Mouse (Mus musculus) lung, embryonic 16.5 days (tissue): ENCODE data around the gene Hes6. TPM values are rescaled to one million over a fixed set of nuclear protein-coding genes. Genes with fewer than 3 reads are reported as not detected.

ENCODE experiments used
- ATAC-seq: fragments of 200-750 bp; cut with Nextera tagmentation; 2 replicates; pipeline ENCODE4 v1.8.0; 2017; ENCODE audit warnings: low read depth, mild to moderate bottlenecking, moderate library complexity
- H3K27ac ChIP-seq: fragments of 300-500 bp; sonication (generic); 2 replicates; pipeline ENCODE4 v1.5.1; 2014; ENCODE audit warnings: mild to moderate bottlenecking, control low read depth, low read length
- H3K27me3 ChIP-seq: fragments of 300-500 bp; sonication (generic); 2 replicates; pipeline ENCODE4 v1.6.1; 2014; ENCODE audit warnings: low read depth, low read length, mixed read lengths; ENCODE audit not compliant: control insufficient read depth, insufficient read depth
- H3K36me3 ChIP-seq: fragments of 300-500 bp; sonication (generic); 2 replicates; pipeline ENCODE4 v1.6.1; 2014; ENCODE audit warnings: low read length; ENCODE audit not compliant: control insufficient read depth, insufficient read depth
- H3K4me1 ChIP-seq: fragments of 300-500 bp; sonication (generic); replicated peaks from 2 replicates; pipeline ENCODE4 v1.6.1; 2014; ENCODE audit warnings: low read length, mixed read lengths; ENCODE audit not compliant: control insufficient read depth, insufficient read depth
- H3K4me2 ChIP-seq: fragments of 300-500 bp; sonication (generic); 2 replicates; pipeline ENCODE4 v1.6.1; 2014; ENCODE audit warnings: low read depth, low read length, control low read depth
- H3K4me3 ChIP-seq: fragments of 300-500 bp; sonication (generic); 2 replicates; pipeline ENCODE4 v1.5.1; 2014; ENCODE audit warnings: mild to moderate bottlenecking, low read length, control low read depth
- H3K9ac ChIP-seq: fragments of 300-500 bp; sonication (generic); 2 replicates; pipeline ENCODE4 v1.6.1; 2014; ENCODE audit warnings: low read length, control low read depth
- H3K9me3 ChIP-seq: fragments of 300-500 bp; sonication (generic); 2 replicates; pipeline ENCODE4 v1.6.1; 2016; ENCODE audit warnings: low read length; ENCODE audit not compliant: control insufficient read depth
- WGBS: fragments of 180-500 bp; shearing (Covaris S2); extraction: QIAGEN DNeasy Blood & Tissue Kit; methylation state at CpG from one replicate; pipeline ENCODE4 v1.1.7; 2014; 5-methylcytosine and 5-hydroxymethylcytosine counted together
- polyA plus RNA-seq: library from polyadenylated mRNA; unstranded; fragments of >200 nt; fragmentation: Nextera tagmentation; extraction: Ambion mirVana; gene quantifications from 2 replicates; pipeline ENCODE4 v1.2.1, GENCODE M21; 2015

Gene Hes6
- polyA plus RNA-seq, 1 experiment from 2014 or later, result 73.2 TPM

- no peak for ATAC-seq
- Histone ChIP-seq H3K4me2 (peak overlapping the region; percentile 99; the same call in 1 of the 2 replicates), H3K36me3 (peaks cover 14% of the 10 kb centered on the region), H3K9me3 (no peaks in the 10 kb centered on the region), H3K4me1 (peaks cover 34% of the 10 kb centered on the region), H3K9ac (peak overlapping the region; percentile 69), H3K27me3 (no peaks in the 10 kb centered on the region), H3K4me3 (no peak overlapping the region), H3K27ac (peak overlapping the region; percentile 95)
- WGBS, result 44% methylated on average over 4 of the region's 4 CpGs
These were observed 1.1 kb upstream of the Hes6 start for GRCm38 (mm10) chr1:91414903-91415302.

DNA sequence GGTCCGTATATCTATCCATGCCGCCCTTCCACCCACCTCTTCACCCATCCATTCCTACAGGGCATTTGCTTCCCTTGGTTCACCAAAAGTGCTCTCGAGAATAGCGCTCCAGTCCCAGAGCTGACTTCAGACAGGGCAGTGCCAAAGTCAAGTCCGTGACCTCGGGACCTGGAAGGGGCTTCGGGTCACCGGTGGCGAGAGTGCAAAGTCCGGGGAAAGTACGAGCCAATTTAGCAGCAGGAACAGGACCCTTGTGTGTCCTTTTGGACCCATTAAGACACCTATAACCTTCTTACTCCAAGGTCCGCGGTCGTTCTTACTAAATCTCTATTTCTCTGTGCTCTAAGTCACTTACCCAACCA is 321 bp downstream of the Hes6 start:
- Histone ChIP-seq H3K4me3 (peak overlapping the region; percentile 87), H3K4me2 (peak overlapping the region; percentile 99), H3K9me3 (no peaks in the 10 kb centered on the region), H3K4me1 (peaks cover 34% of the 10 kb centered on the region), H3K27ac (peak overlapping the region; percentile 95), H3K27me3 (no peaks in the 10 kb centered on the region), H3K9ac (peak overlapping the region; percentile 69), H3K36me3 (peaks cover 9% of the 10 kb centered on the region)
- under 1% methylated on average over 14 of the region's 14 CpGs for WGBS
- no peak for ATAC-seq

DNA sequence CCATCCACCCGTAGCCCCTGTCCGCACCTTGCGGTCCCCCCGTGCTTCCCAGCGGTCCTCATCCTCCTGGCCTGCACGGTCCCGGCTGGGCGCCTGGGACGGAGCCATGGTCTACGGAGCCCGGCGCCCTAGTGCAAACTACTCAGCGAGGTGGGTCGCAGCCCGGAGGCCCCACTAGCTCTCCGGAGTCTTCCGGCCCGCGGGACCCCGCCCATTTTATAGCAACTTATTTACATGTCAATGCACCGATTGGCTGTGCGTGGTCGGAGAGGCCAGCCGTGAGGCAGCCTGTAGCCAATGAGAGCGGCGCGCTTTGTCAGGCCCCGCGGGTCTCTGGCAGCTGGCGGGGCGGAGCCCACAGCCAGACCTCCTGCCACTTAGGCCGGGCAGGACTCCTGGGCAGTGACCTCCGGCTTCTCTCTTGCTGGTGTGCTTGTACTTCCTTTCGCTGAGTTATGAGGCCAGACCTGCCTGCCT is 770 bp downstream of the Hes6 start:
- H3K4me1 ChIP-seq, result peaks cover 34% of the 10 kb centered on the region
- peak overlapping the region; percentile 95 for H3K27ac ChIP-seq
- no peaks in the 10 kb centered on the region for H3K27me3 ChIP-seq
- peak overlapping the region; percentile 90 for H3K9ac ChIP-seq
- H3K9me3 ChIP-seq, result no peaks in the 10 kb centered on the region
- peaks cover 9% of the 10 kb centered on the region for H3K36me3 ChIP-seq
- H3K4me3 ChIP-seq, result peak overlapping the region; percentile 87
- peak overlapping the region; percentile 99 for H3K4me2 ChIP-seq
- ATAC-seq, result peak; percentile 96
- under 1% methylated on average over 33 of the region's 34 CpGs for WGBS

- no peaks in the 10 kb centered on the region for H3K9me3 ChIP-seq
- peak; percentile 19 for ATAC-seq
- H3K36me3 ChIP-seq, result peaks cover 7% of the 10 kb centered on the region
- peak overlapping the region; percentile 99 for H3K4me2 ChIP-seq
- H3K27me3 ChIP-seq, result no peaks in the 10 kb centered on the region
- H3K9ac ChIP-seq, result peak overlapping the region; percentile 90
- H3K27ac ChIP-seq, result peak overlapping the region; percentile 86
- WGBS, result 3% methylated on average over 59 of the region's 65 CpGs
- peaks cover 34% of the 10 kb centered on the region for H3K4me1 ChIP-seq
- H3K4me3 ChIP-seq, result peak overlapping the region; percentile 87
These were observed 1.4 kb downstream of the Hes6 start for GRCm38 (mm10) chr1:91412286-91413029.

GRCm38 (mm10) chr1:91411631-91412285 is 2.1 kb downstream of the Hes6 start:
- H3K9me3 ChIP-seq, result no peaks in the 10 kb centered on the region
- H3K4me1 ChIP-seq, result peaks cover 34% of the 10 kb centered on the region
- 62% methylated on average over 8 of the region's 8 CpGs for WGBS
- H3K4me3 ChIP-seq, result peak overlapping the region; percentile 87
- H3K36me3 ChIP-seq, result no peaks in the 10 kb centered on the region; the same call in 1 of the 2 replicates
- H3K27ac ChIP-seq, result no peak overlapping the region
- peak overlapping the region; percentile 90 for H3K9ac ChIP-seq
- no peaks in the 10 kb centered on the region for H3K27me3 ChIP-seq
- ATAC-seq, result no peak
- peak overlapping the region; percentile 99 for H3K4me2 ChIP-seq

- Histone ChIP-seq H3K9ac (no peak overlapping the region), H3K4me1 (peaks cover 19% of the 10 kb centered on the region), H3K27ac (no peak overlapping the region), H3K36me3 (no peaks in the 10 kb centered on the region), H3K4me3 (no peak overlapping the region), H3K9me3 (no peaks in the 10 kb centered on the region), H3K27me3 (no peaks in the 10 kb centered on the region), H3K4me2 (no peak overlapping the region)
- WGBS, result 72% methylated on average over 4 of the region's 4 CpGs
- ATAC-seq, result no peak
These were observed 6.0 kb downstream of the Hes6 start for GRCm38 (mm10) chr1:91407819-91408218.

DNA sequence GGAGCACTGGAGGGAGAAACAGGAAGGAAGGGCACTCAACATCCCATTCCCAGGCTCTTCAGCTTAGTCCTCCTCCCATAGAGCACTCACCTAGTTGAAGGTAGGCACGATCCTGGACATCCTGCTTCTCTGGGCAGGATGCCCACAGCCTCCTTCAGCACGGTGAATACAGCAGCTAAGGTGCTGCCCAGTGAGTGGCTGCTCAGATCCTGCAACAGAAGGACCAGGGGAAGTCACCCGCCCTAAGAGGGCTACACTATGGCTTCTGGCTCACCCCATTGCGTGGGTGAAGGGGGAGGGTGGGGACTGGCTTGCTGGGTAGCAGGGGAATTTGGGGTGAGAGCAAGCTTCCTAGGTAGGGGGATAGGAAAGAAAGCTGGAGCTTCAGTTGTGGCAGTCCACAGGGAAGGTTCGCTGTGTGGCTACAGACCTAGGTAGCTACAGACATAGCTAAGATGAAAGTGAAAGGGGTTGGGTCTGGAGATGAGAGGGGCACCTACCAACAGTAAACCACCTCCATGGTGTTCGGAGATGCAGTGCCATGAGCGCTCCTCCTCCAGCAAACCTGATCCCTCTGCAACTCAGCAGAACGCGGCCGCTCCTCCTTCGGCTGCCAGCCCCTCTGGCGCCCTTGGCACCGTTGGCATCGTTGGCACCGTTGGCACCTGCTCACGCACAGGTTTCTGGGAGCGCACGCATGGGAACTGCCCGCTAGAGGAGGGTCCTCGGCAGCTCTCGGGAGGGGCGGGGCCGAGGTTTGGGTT is 8.2 kb downstream of the Hes6 start:
- Histone ChIP-seq H3K4me2 (no peak overlapping the region), H3K9ac (no peak overlapping the region), H3K27ac (no peak overlapping the region), H3K27me3 (no peaks in the 10 kb centered on the region), H3K4me3 (no peak overlapping the region), H3K4me1 (peaks cover 7% of the 10 kb centered on the region; the same call in 1 of the 2 replicates), H3K36me3 (no peaks in the 10 kb centered on the region), H3K9me3 (no peaks in the 10 kb centered on the region)
- WGBS, result 45% methylated on average over 23 of the region's 23 CpGs
- ATAC-seq, result peak; percentile 81

GRCm38 (mm10) chr1:91404976-91405375 is 8.9 kb downstream of the Hes6 start:
- Histone ChIP-seq H3K4me3 (no peak overlapping the region), H3K27me3 (no peaks in the 10 kb centered on the region), H3K9ac (no peak overlapping the region), H3K36me3 (no peaks in the 10 kb centered on the region), H3K4me1 (peaks cover 7% of the 10 kb centered on the region; the same call in 1 of the 2 replicates), H3K27ac (no peak overlapping the region), H3K9me3 (no peaks in the 10 kb centered on the region), H3K4me2 (no peak overlapping the region)
- peak; percentile 21 for ATAC-seq
- WGBS, result 3% methylated on average over 1 of the region's 1 CpGs
